Mouse (Mus musculus): Measurements from ENCODE around the gene Msmb.
A peak's percentile ranks its signal among the peaks of the same experiment; 100 is the strongest.
"Not testable (repeated sequence)": the region's sequence is repeated elsewhere in the genome, so short reads cannot be mapped to it uniquely, and the experiment has no call there.

Msmb gene

DNA sequence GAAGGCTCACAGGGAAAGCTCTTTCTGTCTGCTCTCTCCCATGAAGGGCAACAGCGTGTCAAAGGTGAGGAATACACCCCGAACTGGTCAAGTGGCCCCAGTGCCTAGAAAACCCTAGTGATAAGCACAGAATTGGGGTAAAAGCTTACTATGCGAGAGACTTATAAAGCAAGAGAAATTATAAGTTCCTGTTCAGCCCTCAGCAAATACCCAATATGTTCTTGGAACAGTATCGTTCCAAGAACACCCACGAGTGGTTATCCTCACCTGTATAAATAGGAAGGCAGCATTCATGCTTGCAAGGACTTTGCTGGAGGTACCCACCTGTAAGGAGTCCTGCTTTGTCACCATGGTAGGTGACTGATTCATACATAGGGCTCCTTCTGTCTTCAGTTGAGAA, at the start of gene Msmb:
Gene Msmb (plus strand): TSS at position 301 of the 400 bp plus-strand sequence.
- no peak for DNase-seq

GRCm38 (mm10) chr14:32093018-32093417, 48.8 kb upstream of the Msmb start:
- DNase-seq: no peak

- no peak for DNase-seq
Observed at GRCm38 (mm10) chr14:32093500-32094117, 48.2 kb upstream of the Msmb start.

GRCm38 (mm10) chr14:32095646-32096045, 46.2 kb upstream of the Msmb start:
- no peak for DNase-seq

GRCm38 (mm10) chr14:32096740-32097139, 45.1 kb upstream of the Msmb start:
- no peak for DNase-seq

- DNase-seq: no peak
Observed at GRCm38 (mm10) chr14:32097691-32098090, 44.1 kb upstream of the Msmb start.

- DNase-seq: no peak
Observed at GRCm38 (mm10) chr14:32098951-32099350, 42.9 kb upstream of the Msmb start.

DNA sequence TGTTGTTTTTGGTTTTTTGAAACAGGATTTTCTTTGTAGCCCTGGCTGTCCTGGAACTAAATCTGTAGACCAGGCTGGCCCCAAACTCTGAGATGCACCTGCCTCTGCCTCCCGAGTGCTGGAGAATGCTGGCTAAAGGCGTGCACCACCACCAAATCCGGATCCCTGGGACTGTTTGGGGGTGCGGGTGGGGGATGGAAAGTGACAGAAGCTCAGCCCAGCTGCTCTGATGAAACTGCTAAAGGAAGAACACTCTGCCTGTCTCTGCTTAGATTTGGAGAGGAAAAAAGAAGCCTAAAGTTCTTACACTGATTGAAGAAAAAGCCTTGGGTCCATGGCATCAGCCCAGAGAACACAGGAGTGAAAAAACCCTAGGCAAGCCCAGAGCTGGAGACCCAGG, 38.3 kb upstream of the Msmb start:
- no peak for DNase-seq

DNA sequence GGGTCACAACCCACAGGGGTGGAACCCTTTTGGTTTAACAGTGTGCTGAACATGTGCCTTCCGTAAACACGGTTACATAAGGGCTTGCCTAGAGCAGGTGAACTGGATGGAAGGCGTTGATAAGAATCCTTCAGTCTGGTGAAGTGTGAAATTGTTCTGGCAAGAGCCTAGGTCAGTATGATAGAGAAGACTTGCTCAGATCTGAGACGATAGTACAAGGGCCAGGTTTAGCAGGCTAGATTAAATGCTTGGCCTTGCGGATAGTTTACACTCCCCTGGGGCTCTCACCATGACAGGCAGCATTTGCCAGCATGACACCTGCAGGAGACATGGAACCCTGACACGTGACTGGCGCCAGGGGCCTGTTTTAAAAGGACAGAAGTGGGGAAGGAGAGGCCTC, 36.2 kb upstream of the Msmb start:
- DNase-seq: no peak

- no peak for DNase-seq
Observed at GRCm38 (mm10) chr14:32106911-32107310, 34.9 kb upstream of the Msmb start.

GRCm38 (mm10) chr14:32112124-32112523, 29.7 kb upstream of the Msmb start:
- DNase-seq: not testable (repeated sequence)

GRCm38 (mm10) chr14:32120940-32121919, 20.6 kb upstream of the Msmb start:
- DNase-seq: no peak

DNA sequence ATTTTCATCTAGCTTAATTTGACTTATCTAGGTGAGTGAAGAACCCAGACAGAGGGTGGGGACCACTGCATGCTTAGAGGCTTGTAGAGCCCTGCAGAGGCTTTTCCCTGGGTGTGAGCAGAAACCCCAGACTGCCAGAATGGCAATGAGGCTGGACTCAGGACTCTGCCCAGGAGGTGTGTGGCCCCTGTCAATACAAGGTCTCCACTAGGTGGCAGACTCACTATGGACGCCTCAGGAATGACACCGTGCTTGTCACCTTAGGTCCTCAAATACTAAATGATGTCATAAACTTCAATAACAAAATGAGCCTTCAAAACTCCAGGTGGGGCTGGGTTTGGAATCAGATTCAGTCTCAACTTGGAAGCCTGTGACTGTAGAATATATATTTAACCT, 19.9 kb upstream of the Msmb start:
- peak; percentile 45 for DNase-seq

DNA sequence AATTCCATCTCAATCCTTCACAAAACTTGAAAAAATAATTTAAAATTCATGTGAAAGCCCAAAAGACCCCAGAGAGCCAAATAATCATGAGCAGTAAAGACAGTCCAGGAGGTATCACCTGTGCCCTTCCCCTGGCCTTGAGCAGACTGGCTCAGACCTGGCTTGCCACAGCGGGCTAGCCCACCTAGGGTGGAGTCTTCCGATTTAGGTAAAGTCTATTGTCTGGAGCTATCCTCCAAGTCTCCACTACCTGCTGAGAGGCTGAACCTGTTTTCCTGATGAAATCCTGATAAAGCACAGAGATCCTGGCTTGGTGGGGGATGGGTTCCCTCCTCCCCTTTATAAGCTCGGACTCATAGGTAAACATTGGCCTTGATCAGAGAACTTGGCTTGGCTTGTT, 17.6 kb upstream of the Msmb start:
- no peak for DNase-seq

DNA sequence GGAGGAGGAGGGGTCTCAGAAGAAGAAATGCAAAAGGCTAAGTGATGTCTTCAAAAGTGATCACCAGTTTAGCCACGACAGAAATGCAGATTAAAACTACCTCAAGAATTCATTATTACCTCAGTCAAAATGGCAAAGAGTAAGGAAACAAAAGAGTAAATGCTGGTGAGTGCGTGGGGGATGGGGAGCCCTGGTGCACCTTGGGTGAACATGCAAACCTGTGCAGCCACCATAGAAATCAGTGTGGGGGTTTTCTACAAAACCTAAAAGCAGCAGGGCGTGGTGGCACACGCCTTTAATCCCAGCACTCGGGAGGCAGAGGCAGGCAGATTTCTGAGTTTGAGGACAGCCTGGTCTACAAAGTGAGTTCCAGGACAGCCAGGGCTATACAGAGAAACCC, 16.6 kb upstream of the Msmb start:
- DNase-seq: not testable (repeated sequence)

GRCm38 (mm10) chr14:32128409-32128808, 13.4 kb upstream of the Msmb start:
- DNase-seq: no peak

- no peak for DNase-seq
Observed at GRCm38 (mm10) chr14:32131836-32132235, 10.0 kb upstream of the Msmb start.

DNA sequence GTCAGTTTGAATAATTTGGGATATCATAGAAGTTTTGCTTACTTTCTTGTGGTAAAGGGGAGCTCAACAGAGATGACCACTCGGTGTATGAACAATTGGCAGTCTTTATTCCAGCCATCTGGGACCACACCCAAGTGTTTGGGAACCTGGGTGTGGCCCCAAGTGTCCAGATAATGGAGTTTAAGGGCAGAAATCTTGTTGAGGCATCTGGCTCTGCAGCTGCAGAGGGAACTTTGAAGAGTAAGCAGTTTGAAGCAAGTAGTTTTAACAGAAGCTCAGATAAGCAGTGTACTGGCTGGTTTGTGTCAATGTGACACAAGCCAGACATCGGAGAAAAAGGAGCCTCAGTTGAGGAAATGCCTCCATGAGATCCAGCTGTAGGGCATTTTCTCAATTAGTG, 7.5 kb upstream of the Msmb start:
- no peak for DNase-seq

- DNase-seq: not testable (repeated sequence)
Observed at GRCm38 (mm10) chr14:32136467-32136866, 5.4 kb upstream of the Msmb start.

- no peak for DNase-seq
Observed at GRCm38 (mm10) chr14:32140359-32140965, 1.4 kb upstream of the Msmb start.

DNA sequence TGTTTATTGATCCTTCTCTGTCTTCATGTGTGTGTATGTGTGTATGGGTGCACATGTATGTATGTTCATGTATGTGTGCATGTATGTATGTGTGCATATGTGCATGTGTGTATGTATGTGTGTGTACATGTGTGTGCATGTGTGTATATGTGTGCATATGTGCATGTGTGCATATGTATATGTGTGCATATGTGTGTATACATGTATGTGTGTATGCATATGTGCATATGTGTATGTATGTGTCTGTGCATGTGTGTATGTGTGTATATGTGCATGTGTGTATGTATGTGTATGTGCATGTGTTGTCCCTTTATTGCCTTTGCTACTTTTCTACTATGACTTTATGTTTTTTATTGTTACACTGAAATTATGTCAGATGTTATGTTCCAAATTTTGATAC, 2.9 kb downstream of the Msmb start:
- DNase-seq: no peak

- DNase-seq: no peak
Observed at GRCm38 (mm10) chr14:32145401-32145800, 3.6 kb downstream of the Msmb start.

- peak; percentile 11 for DNase-seq
Observed at GRCm38 (mm10) chr14:32145809-32146511, 4.1 kb downstream of the Msmb start.
